Mouse (Mus musculus): ENCODE data around the gene Defb28.

GRCm38 (mm10) chr2:152541979-152542378, 23.9 kb downstream of the Defb28 start:
- TF ChIP-seq POLR2AphosphoS2 (IDR thresholded peaks at IDR 0.05; ENCODE audit: insufficient read length, low read depth) (no peak), POLR2A (IDR thresholded peaks at IDR 0.05; ENCODE audit: insufficient read length, low read depth) (no peak), E2F4 (IDR thresholded peaks at IDR 0.05; ENCODE audit: insufficient read depth) (no peak), REST (IDR thresholded peaks at IDR 0.05; ENCODE audit: insufficient read depth, insufficient read length) (no peak), MAX (IDR thresholded peaks at IDR 0.05; ENCODE audit: low read depth) (no peak), TCF12 (IDR thresholded peaks at IDR 0.05; ENCODE audit: insufficient read depth, poor library complexity, severe bottlenecking) (no peak), USF1 (IDR thresholded peaks at IDR 0.05; ENCODE audit: low read depth) (no peak), MYOG (IDR thresholded peaks at IDR 0.05; ENCODE audit: control insufficient read depth in 1 of 3, insufficient read depth in 1 of 3, insufficient read length in 2 of 3, low read depth in 2 of 3) (no peak), SRF (IDR thresholded peaks at IDR 0.05; ENCODE audit: control insufficient read depth, insufficient read length, low read depth) (no peak)

Measured in myocyte (in vitro differentiated cells).